Mouse (Mus musculus): Measurements from ENCODE around the gene Gm26661.

The Gm26661 gene

GRCm38 (mm10) chr14:7821341-7821740 is 30.0 kb downstream of the Gm26661 start:
- DNase-seq (ENCODE audit: low spot score): peak; percentile 64

GRCm38 (mm10) chr14:7822693-7823092 is 31.3 kb downstream of the Gm26661 start:
- peak; percentile 45 for DNase-seq (ENCODE audit: low spot score)

- no peak for DNase-seq (ENCODE audit: low spot score)
Observed at GRCm38 (mm10) chr14:7824651-7825268, 33.4 kb downstream of the Gm26661 start.

- DNase-seq (ENCODE audit: low spot score): no peak
Observed at GRCm38 (mm10) chr14:7826151-7826937, 35.0 kb downstream of the Gm26661 start.

- DNase-seq (ENCODE audit: low spot score): no peak
Observed at GRCm38 (mm10) chr14:7829181-7829580, 37.8 kb downstream of the Gm26661 start.

- DNase-seq (ENCODE audit: low spot score): no peak
Observed at GRCm38 (mm10) chr14:7831770-7832439, 40.5 kb downstream of the Gm26661 start.

GRCm38 (mm10) chr14:7832440-7832783 is 41.0 kb downstream of the Gm26661 start:
- no peak for DNase-seq (ENCODE audit: low spot score)

GRCm38 (mm10) chr14:7833458-7833857 is 42.1 kb downstream of the Gm26661 start:
- DNase-seq (ENCODE audit: low spot score): no peak

GRCm38 (mm10) chr14:7838564-7839089 is 47.2 kb downstream of the Gm26661 start:
- DNase-seq (ENCODE audit: low spot score): no peak

- no peak for DNase-seq (ENCODE audit: low spot score)
Observed at GRCm38 (mm10) chr14:7839950-7840514, 48.6 kb downstream of the Gm26661 start.
